Mouse (Mus musculus): ENCODE measurements at regions not wholly inside any gene's neighbourhood (a gene's known extent, or its start where the extent isn't known, plus 50 kb on each side); places are given as distances from the start of the nearest gene placed in this dataset.
A peak's percentile ranks its signal among the peaks of the same experiment; 100 is the strongest.

DNA sequence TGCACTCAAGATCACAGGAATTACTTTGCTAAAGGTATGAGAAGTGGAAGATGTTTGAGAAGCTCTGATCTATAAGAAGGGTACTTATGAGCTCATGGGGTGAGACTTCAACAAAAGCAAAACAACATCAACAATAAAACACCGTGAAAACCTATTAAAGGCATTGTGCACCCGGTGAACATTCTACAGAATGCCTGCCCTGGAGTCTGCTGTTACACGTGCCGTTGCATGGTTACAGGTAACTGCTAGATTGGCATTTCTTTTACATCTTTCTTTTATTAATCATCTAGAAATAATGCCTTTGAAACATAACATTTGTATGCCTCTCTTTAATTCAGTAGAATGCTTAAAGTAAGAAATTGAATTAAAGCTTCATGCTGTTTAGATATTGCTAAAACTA, 661.0 kb downstream of the Pcdh18 start:
- no peak overlapping the region for H3K4me3 ChIP-seq (ENCODE audit: low read depth, low read length)
- H3K27ac ChIP-seq (ENCODE audit: low read length) = no peak overlapping the region
- no peak overlapping the region for H3K4me2 ChIP-seq (replicated peaks; ENCODE audit: low read depth, low read length)
- WGBS = 86% methylated on average over 4 of the region's 4 CpGs
- H3K9me3 ChIP-seq (ENCODE audit: control insufficient read depth, low read depth, low read length) = no peaks in the 10 kb centered on the region
- H3K27me3 ChIP-seq (ENCODE audit: control insufficient read depth, insufficient read depth, low read length) = no peaks in the 10 kb centered on the region
- ATAC-seq (ENCODE audit: insufficient number of reproducible peaks, insufficient read depth, low FRiP score, low read depth) = no peak
- H3K36me3 ChIP-seq (ENCODE audit: control insufficient read depth, insufficient read depth, low read length) = no peaks in the 10 kb centered on the region
- no peak overlapping the region for H3K9ac ChIP-seq (replicated peaks; ENCODE audit: low read depth, low read length)
- no peaks in the 10 kb centered on the region for H3K4me1 ChIP-seq (ENCODE audit: control insufficient read depth, insufficient read depth, low read length)

DNA sequence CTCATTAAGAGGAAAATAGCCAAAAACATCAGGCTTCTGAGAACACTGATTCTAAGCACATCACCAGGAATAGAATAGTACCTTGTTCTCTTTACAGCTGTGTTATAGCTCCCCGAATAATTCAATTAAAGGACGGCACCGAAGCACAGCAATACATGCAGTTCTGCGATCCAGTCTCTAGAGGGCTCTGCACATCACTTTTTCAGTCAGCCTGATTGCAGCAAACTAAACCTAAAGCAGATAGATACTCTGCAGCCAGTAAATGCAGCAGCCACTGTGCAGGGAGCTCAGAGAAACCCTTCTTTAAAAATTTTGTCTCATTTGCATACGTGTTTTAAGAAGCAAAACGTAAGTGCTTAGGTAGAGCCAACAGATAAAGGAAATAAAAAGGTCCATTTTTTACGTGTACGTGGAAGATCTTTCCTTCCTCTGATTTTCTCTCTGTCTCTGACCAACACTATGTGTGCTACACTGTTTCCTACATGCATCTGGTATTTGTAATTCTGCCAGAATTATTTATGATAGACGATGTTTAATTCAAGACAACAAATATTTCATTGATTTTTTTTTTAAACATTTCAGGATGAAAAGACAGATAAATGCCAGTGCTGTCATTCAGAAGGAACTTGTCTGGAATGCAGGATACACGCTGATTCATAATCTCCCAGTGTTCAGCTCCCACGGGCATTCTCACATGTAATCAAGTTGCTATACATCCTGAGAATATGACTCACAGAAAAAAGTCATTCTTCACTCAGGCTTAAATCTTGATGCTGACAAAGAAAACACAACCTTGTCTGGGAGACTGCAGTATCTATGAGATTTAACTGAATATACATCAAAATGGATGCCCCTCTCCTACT, 663.1 kb downstream of the Pcdh18 start:
- no peaks in the 10 kb centered on the region for H3K4me1 ChIP-seq (ENCODE audit: control insufficient read depth, insufficient read depth, low read length)
- no peaks in the 10 kb centered on the region for H3K9me3 ChIP-seq (ENCODE audit: control insufficient read depth, low read depth, low read length)
- H3K27me3 ChIP-seq (ENCODE audit: control insufficient read depth, insufficient read depth, low read length) = no peaks in the 10 kb centered on the region
- H3K27ac ChIP-seq (ENCODE audit: low read length) = no peak overlapping the region
- no peak overlapping the region for H3K4me3 ChIP-seq (ENCODE audit: low read depth, low read length)
- H3K4me2 ChIP-seq (replicated peaks; ENCODE audit: low read depth, low read length) = no peak overlapping the region
- H3K36me3 ChIP-seq (ENCODE audit: control insufficient read depth, insufficient read depth, low read length) = no peaks in the 10 kb centered on the region
- WGBS = 25% methylated on average over 11 of the region's 11 CpGs
- no peak overlapping the region for H3K9ac ChIP-seq (replicated peaks; ENCODE audit: low read depth, low read length)
- peak; percentile 37; the same call in 1 of the 2 replicates for ATAC-seq (ENCODE audit: insufficient number of reproducible peaks, insufficient read depth, low FRiP score, low read depth)

DNA sequence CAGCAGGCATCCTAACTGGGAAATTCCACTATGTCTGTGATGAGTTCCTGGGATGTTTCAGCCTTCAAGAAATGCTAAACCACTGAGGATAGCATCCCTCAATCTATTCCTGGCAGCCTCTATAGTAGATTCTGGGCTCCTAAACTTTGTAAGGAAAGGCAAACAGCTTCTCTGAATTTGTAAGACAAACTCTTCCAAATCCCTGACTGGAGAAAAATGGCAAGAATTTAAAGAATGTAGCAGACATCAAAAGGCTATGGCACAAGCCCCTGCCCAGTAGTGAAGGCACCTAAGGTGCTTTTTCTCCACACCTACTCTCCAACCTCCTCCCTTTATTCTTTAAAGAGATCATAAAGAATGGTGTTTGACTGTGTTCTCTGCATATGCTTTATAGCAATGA, 688.3 kb downstream of the Pcdh18 start:
- Histone ChIP-seq H3K36me3 (ENCODE audit: control insufficient read depth, insufficient read depth, low read length) (no peaks in the 10 kb centered on the region), H3K27ac (ENCODE audit: low read length) (no peak overlapping the region), H3K27me3 (ENCODE audit: control insufficient read depth, insufficient read depth, low read length) (no peaks in the 10 kb centered on the region), H3K4me3 (ENCODE audit: low read depth, low read length) (no peak overlapping the region), H3K4me2 (replicated peaks; ENCODE audit: low read depth, low read length) (no peak overlapping the region), H3K4me1 (ENCODE audit: control insufficient read depth, insufficient read depth, low read length) (no peaks in the 10 kb centered on the region), H3K9me3 (ENCODE audit: control insufficient read depth, low read depth, low read length) (no peaks in the 10 kb centered on the region), H3K9ac (replicated peaks; ENCODE audit: low read depth, low read length) (no peak overlapping the region)
- no peak for ATAC-seq (ENCODE audit: insufficient number of reproducible peaks, insufficient read depth, low FRiP score, low read depth)

DNA sequence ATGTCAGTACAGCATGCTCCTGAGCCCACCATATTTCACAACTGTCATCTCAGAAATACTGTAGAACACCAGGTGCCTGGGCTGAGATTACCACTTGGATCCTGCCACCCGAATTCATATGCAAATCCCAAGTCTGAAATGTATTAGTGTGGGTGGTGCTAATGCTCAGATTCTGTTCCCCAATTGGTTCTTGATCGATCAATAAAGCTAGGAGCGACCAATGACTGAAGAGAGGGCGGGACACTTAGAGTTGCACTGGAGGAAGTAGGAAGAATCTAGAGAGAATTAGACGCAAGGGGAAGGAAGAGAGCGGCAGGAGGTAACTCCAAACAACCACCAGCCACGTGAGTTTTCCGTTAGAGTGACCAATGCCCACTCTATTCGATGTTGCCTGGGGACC, 695.0 kb downstream of the Pcdh18 start:
- no peak for ATAC-seq (ENCODE audit: insufficient number of reproducible peaks, insufficient read depth, low FRiP score, low read depth)
- Histone ChIP-seq H3K27ac (ENCODE audit: low read length) (no peak overlapping the region), H3K4me2 (replicated peaks; ENCODE audit: low read depth, low read length) (no peak overlapping the region), H3K9me3 (ENCODE audit: control insufficient read depth, low read depth, low read length) (no peaks in the 10 kb centered on the region), H3K9ac (replicated peaks; ENCODE audit: low read depth, low read length) (no peak overlapping the region), H3K4me3 (ENCODE audit: low read depth, low read length) (no peak overlapping the region), H3K27me3 (ENCODE audit: control insufficient read depth, insufficient read depth, low read length) (no peaks in the 10 kb centered on the region), H3K4me1 (ENCODE audit: control insufficient read depth, insufficient read depth, low read length) (no peaks in the 10 kb centered on the region), H3K36me3 (ENCODE audit: control insufficient read depth, insufficient read depth, low read length) (no peaks in the 10 kb centered on the region)
- 80% methylated on average over 9 of the region's 9 CpGs for WGBS

DNA sequence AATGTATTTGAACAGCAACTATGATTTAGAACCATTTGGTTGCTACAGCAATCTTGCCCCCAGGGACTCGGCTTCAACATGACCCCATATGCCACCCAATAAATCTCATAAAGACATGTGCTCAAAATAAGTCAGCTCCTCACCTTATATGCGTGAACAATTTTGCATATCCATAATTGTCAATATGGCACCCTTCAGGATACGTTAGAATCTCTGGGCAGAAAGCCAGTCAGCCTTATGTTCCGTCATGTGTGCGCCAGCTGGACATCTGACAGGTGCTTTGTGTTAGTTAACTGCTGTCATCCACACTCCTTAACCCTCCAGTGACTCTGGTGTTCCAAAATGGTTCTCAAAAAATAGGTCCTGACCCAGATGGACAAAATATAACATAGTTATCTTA, 724.1 kb downstream of the Pcdh18 start:
- Histone ChIP-seq H3K4me1 (ENCODE audit: control insufficient read depth, insufficient read depth, low read length) (no peaks in the 10 kb centered on the region), H3K27me3 (ENCODE audit: control insufficient read depth, insufficient read depth, low read length) (no peaks in the 10 kb centered on the region), H3K9ac (replicated peaks; ENCODE audit: low read depth, low read length) (no peak overlapping the region), H3K36me3 (ENCODE audit: control insufficient read depth, insufficient read depth, low read length) (no peaks in the 10 kb centered on the region), H3K9me3 (ENCODE audit: control insufficient read depth, low read depth, low read length) (no peaks in the 10 kb centered on the region), H3K4me2 (replicated peaks; ENCODE audit: low read depth, low read length) (no peak overlapping the region), H3K27ac (ENCODE audit: low read length) (no peak overlapping the region), H3K4me3 (ENCODE audit: low read depth, low read length) (no peak overlapping the region)
- peak; percentile 33; the same call in 1 of the 2 replicates for ATAC-seq (ENCODE audit: insufficient number of reproducible peaks, insufficient read depth, low FRiP score, low read depth)
- whole genome bisulfite sequencing = 39% methylated on average over 5 of the region's 5 CpGs

DNA sequence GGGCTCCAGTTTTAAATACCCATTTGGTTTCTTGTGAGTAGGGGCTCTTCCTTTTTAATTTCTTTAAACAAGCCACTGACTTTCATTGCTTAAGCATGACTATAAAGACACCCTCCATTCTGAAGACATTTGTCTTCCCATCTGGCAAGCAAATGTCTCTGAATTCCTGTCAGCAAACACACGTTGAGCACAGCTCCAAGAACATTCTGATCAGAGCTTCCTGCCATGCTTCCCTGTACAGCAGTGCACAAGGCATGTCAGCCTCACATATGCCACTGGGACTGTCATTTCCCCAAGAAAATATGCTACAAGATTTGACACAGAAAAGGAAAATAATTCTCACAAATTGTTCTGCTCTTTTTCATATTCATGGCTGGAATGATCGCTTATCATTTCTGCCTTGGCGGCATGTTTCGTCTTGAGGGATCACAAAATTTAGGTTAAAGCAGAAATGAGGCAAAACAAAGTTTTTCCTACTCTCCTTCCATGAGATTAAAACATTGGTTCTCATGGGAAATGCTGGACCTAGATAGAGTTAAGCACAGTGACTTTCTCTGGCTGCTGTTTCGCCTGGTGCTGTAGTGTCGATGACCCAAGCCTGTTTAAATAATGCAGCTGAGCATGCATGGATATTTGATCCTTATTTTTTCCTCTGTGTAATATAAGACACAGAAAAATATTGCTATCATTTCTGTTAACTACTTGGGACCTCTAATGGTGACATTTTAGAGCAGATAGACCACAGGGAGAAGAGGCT, 747.7 kb downstream of the Pcdh18 start:
- no peak overlapping the region for H3K4me2 ChIP-seq (replicated peaks; ENCODE audit: low read depth, low read length)
- H3K9ac ChIP-seq (replicated peaks; ENCODE audit: low read depth, low read length) = no peak overlapping the region
- no peak for ATAC-seq (ENCODE audit: insufficient number of reproducible peaks, insufficient read depth, low FRiP score, low read depth)
- WGBS = 76% methylated on average over 6 of the region's 6 CpGs
- H3K9me3 ChIP-seq (ENCODE audit: control insufficient read depth, low read depth, low read length) = no peaks in the 10 kb centered on the region
- no peaks in the 10 kb centered on the region for H3K4me1 ChIP-seq (ENCODE audit: control insufficient read depth, insufficient read depth, low read length)
- no peaks in the 10 kb centered on the region for H3K36me3 ChIP-seq (ENCODE audit: control insufficient read depth, insufficient read depth, low read length)
- H3K4me3 ChIP-seq (ENCODE audit: low read depth, low read length) = no peak overlapping the region
- no peaks in the 10 kb centered on the region for H3K27me3 ChIP-seq (ENCODE audit: control insufficient read depth, insufficient read depth, low read length)
- H3K27ac ChIP-seq (ENCODE audit: low read length) = no peak overlapping the region

All from stomach, embryonic 14.5 days (tissue).